Comparison of ENCODE assay signal across 14 mouse cellular contexts in genomic region chr3:101460618-101461017, GRCm38 (mm10).
DNase-seq lines count a peak whose midpoint lies in the region; ATAC-seq lines count a peak whose summit lies in the region.
"Had no signal": no experiment of that assay in that cellular context is flagged by ENCODE, and none has a peak within 500 bp of the region (broad histone marks: within the 10 kb centered on the region; RNA-seq: fewer than 3 reads in every experiment).

No protein-coding gene starts in this region.

- H3K9ac ChIP-seq in neural tube, embryonic 13.5 days = no peak overlapping the region
- H3K9ac ChIP-seq in hindbrain, embryonic 12.5 days = no peak overlapping the region
- no peak overlapping the region for H3K9ac ChIP-seq in midbrain, embryonic 13.5 days (replicated peaks)
- H3K9ac ChIP-seq in forebrain, embryonic 11.5 days (ENCODE audit: low read length) = no peak overlapping the region
- H3K9ac ChIP-seq: kidney, embryonic 15.5 days; neural tube, embryonic 12.5 days had no signal

- H3K4me3 ChIP-seq in neural tube, embryonic 13.5 days = no peak overlapping the region
- no peak overlapping the region for H3K4me3 ChIP-seq in hindbrain, embryonic 12.5 days
- H3K4me3 ChIP-seq in midbrain, embryonic 13.5 days (replicated peaks) = no peak overlapping the region
- H3K4me3 ChIP-seq in forebrain, embryonic 11.5 days (ENCODE audit: low read depth, low read length) = no peak overlapping the region
- H3K4me3 ChIP-seq: kidney, embryonic 15.5 days; neural tube, embryonic 12.5 days had no signal

- H3K27ac ChIP-seq in neural tube, embryonic 13.5 days (replicated peaks) = 0 out of 2 replicates have a peak overlapping the region, but pooled peaks have one; percentile 81
- peak overlapping the region; percentile 78 for H3K27ac ChIP-seq in hindbrain, embryonic 12.5 days
- peak overlapping the region; percentile 88 for H3K27ac ChIP-seq in midbrain, embryonic 13.5 days
- no peak overlapping the region for H3K27ac ChIP-seq in forebrain, embryonic 11.5 days (ENCODE audit: low read depth, low read length)
- H3K27ac ChIP-seq: neural tube, embryonic 12.5 days had no signal

- H3K4me2 ChIP-seq in neural tube, embryonic 13.5 days = no peak overlapping the region
- H3K4me2 ChIP-seq in hindbrain, embryonic 12.5 days (replicated peaks) = no peak overlapping the region
- no peak overlapping the region for H3K4me2 ChIP-seq in midbrain, embryonic 13.5 days (replicated peaks)
- no peak overlapping the region for H3K4me2 ChIP-seq in forebrain, embryonic 11.5 days (ENCODE audit: low read depth, low read length, severe bottlenecking)
- H3K4me2 ChIP-seq: kidney, embryonic 15.5 days; neural tube, embryonic 12.5 days had no signal

- ATAC-seq in neural tube, embryonic 13.5 days (ENCODE audit: low read depth) = no peak
- ATAC-seq in hindbrain, embryonic 12.5 days (ENCODE audit: low FRiP score) = no peak
- ATAC-seq in midbrain, embryonic 13.5 days = no peak
- ATAC-seq in forebrain, embryonic 11.5 days (replicated peaks; ENCODE audit: low FRiP score) = no peak
- ATAC-seq: forebrain, embryonic 14.5 days had no signal

- 77% methylated on average over 7 of the region's 7 CpGs for WGBS in neural tube, embryonic 13.5 days
- WGBS in hindbrain, embryonic 12.5 days = 64% methylated on average over 7 of the region's 7 CpGs
- 60% methylated on average over 7 of the region's 7 CpGs for whole genome bisulfite sequencing in midbrain, embryonic 13.5 days
- 59% methylated on average over 7 of the region's 7 CpGs for WGBS in forebrain, embryonic 11.5 days

- DNase-seq in neural tube, embryonic 10.5 days (ENCODE audit: extremely low spot score, low spot score) = no peak
- DNase-seq in ovary, postnatal 10 days (ENCODE audit: low spot score) = no peak
- DNase-seq in spleen, postnatal 14 days (ENCODE audit: low spot score in 2 of 2) = no peak
- no peak for DNase-seq in forebrain, embryonic 11.5 days (ENCODE audit: low spot score)
- DNase-seq: cerebellum, postnatal 36 days; gastrocnemius, postnatal 25 days; lung, adult 2 months; lung, postnatal 4 days had no signal

- peaks cover 6% of the 10 kb centered on the region; the same call in 1 of the 2 replicates for H3K9me3 ChIP-seq in neural tube, embryonic 13.5 days
- peaks cover 4% of the 10 kb centered on the region; the same call in 1 of the 2 replicates for H3K9me3 ChIP-seq in hindbrain, embryonic 12.5 days (replicated peaks)
- peaks cover 6% of the 10 kb centered on the region; the same call in 1 of the 2 replicates for H3K9me3 ChIP-seq in midbrain, embryonic 13.5 days
- peaks cover 3% of the 10 kb centered on the region; the same call in 1 of the 2 replicates for H3K9me3 ChIP-seq in forebrain, embryonic 11.5 days (ENCODE audit: control insufficient read depth, low read length)
- H3K9me3 ChIP-seq: kidney, embryonic 15.5 days had no signal

- no peaks in the 10 kb centered on the region for H3K27me3 ChIP-seq in neural tube, embryonic 13.5 days
- H3K27me3 ChIP-seq in hindbrain, embryonic 12.5 days = no peaks in the 10 kb centered on the region
- no peaks in the 10 kb centered on the region for H3K27me3 ChIP-seq in midbrain, embryonic 13.5 days
- no peaks in the 10 kb centered on the region for H3K27me3 ChIP-seq in forebrain, embryonic 11.5 days (ENCODE audit: control insufficient read depth, insufficient read depth, low read length)
- H3K27me3 ChIP-seq: kidney, embryonic 15.5 days; neural tube, embryonic 12.5 days had no signal

- peaks cover 34% of the 10 kb centered on the region for H3K4me1 ChIP-seq in neural tube, embryonic 13.5 days (replicated peaks)
- H3K4me1 ChIP-seq in hindbrain, embryonic 12.5 days = peaks cover 23% of the 10 kb centered on the region
- H3K4me1 ChIP-seq in midbrain, embryonic 13.5 days (replicated peaks) = peaks cover 30% of the 10 kb centered on the region
- peaks cover 10% of the 10 kb centered on the region; the same call in 1 of the 2 replicates for H3K4me1 ChIP-seq in forebrain, embryonic 11.5 days (replicated peaks; ENCODE audit: control insufficient read depth, insufficient read depth, low read length)

- H3K36me3 ChIP-seq in neural tube, embryonic 13.5 days = peaks cover 51% of the 10 kb centered on the region
- H3K36me3 ChIP-seq in hindbrain, embryonic 12.5 days = peaks cover 42% of the 10 kb centered on the region
- H3K36me3 ChIP-seq in midbrain, embryonic 13.5 days = peaks cover 43% of the 10 kb centered on the region
- no peaks in the 10 kb centered on the region; the same call in none of the 2 replicates for H3K36me3 ChIP-seq in forebrain, embryonic 11.5 days (ENCODE audit: control insufficient read depth, insufficient read depth, low read length)
